Mouse (Mus musculus) cerebellum, adult 8-10 months (tissue): ENCODE data around the gene Vmn1r63.
"Not testable (repeated sequence)": the region's sequence is repeated elsewhere in the genome, so short reads cannot be mapped to it uniquely, and the experiment has no call there.

Experiments used
- DNase-seq: peaks from one replicate; pipeline ENCODE4 v3.0.0; 2022

Gene Vmn1r63

DNA sequence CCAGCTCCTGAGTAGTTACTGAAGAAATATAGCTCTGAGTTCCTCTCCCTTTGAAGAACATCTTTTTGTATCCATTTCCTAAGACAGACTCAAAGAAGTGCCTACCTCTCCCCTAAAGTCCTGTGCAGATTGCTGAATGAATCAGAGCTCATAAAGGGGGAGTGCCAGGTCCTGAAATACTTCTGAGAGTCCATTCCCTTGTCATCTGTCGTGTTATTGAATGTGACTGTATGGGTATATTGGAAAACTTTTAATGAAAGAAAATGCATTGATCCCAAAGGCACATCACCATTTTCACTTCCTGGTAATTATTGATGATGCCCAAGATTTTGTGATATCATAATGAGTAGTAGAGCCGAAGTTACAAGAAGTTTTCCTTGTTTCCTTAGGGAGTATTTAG is at the start of gene Vmn1r63:
Vmn1r63 (minus strand) TSS at position 101 of the 400 bp plus-strand sequence.
- DNase-seq: not testable (repeated sequence)
